Mouse (Mus musculus) cortical plate, adult 2 months (tissue): ENCODE measurements at regions not wholly inside any gene's neighbourhood (a gene's known extent, or its start where the extent isn't known, plus 50 kb on each side); places are given as distances from the start of the nearest gene placed in this dataset.

Source experiments
- CTCF ChIP-seq: fragments of 200-500 bp; IDR thresholded peaks from 2 replicates; pipeline ENCODE4 v1.5.1; 2011; ENCODE audit warnings: mild to moderate bottlenecking, control low read depth, low read length; ENCODE audit not compliant: insufficient read depth; ENCODE audit errors: extremely low read depth
- POLR2A ChIP-seq: fragments of 200-500 bp; IDR thresholded peaks from 2 replicates; pipeline ENCODE4 v1.6.1; 2011; ENCODE audit warnings: mild to moderate bottlenecking, low read length, control low read depth; ENCODE audit not compliant: insufficient read depth; ENCODE audit errors: extremely low read depth

- TF ChIP-seq CTCF (no peak), POLR2A (no peak)
These were observed 160.2 kb upstream of the Gm765 start for GRCm38 (mm10) chr6:98502726-98503125.
